Mouse (Mus musculus) gastrocnemius, adult 2 months (tissue): ENCODE data around the gene 1700013F07Rik. TPM values are rescaled to one million over a fixed set of nuclear protein-coding genes. Genes with fewer than 3 reads are reported as not detected.
A peak's percentile ranks its signal among the peaks of the same experiment; 100 is the strongest.
"Not testable (repeated sequence)": the region's sequence is repeated elsewhere in the genome, so short reads cannot be mapped to it uniquely, and the experiment has no call there.

ENCODE experiments used
- DNase-seq: peaks from one replicate; pipeline ENCODE4 v3.0.0; 2022
- H3K27ac ChIP-seq: fragments of 200-600 bp; 2 replicates; pipeline ENCODE4 v1.8.1; 2022; ENCODE audit warnings: mild to moderate bottlenecking
- H3K4me3 ChIP-seq: fragments of 200-600 bp; 2 replicates; pipeline ENCODE4 v1.8.1; 2022; ENCODE audit warnings: mild to moderate bottlenecking, moderate library complexity
- CTCF ChIP-seq: fragments of 200-600 bp; IDR thresholded peaks from 2 replicates; pipeline ENCODE4 v1.8.1; 2022; ENCODE audit warnings: antibody characterized with exemption, mild to moderate bottlenecking, moderate library complexity
- intact Hi-C: fragments of 180-260 bp; cut with DNase I; formaldehyde crosslinking; loops from one replicate; pipeline ENCODE4 v1.15.1; 2025
- total RNA-seq, 2 experiments: library from RNA; stranded (reverse); gene quantifications; 2 replicates each; pipeline ENCODE4 v1.2.3; 2021

1700013F07Rik gene
- total RNA-seq, 2 experiments from 2014 or later, result not detected

DNA sequence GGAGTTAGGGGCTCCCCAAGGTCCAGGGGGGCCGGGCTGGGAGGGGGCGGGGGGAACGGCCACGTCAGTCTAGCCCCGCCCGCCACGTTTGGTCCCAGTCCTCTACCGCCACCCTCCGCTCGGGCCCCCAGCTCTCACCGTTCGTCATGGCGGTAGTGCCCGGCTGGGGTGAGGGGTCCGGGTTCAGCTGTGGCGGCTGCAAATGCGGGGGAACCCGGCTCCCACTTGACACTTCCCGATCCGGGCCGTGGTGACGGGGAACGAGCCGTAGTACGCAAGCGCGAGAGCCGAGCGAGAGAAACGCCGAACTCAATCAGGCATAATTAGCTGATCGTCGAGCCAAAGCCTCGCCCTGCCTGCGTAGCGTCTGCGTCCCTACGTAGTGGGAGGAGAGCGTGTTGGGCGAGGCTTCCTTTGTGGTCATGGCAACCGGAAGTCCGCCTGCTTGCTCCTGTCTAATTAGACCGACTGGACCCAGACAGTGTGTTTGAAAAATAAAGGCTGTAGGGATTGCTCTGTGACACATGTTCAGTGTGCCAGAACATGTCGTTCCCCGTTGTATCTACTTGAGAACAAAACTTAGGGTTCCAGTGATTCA is 28.3 kb downstream of the 1700013F07Rik start, which contains the start of gene Tmem167b:
Tmem167b (minus strand) TSS at position 334 of the 598 bp plus-strand sequence.
- DNase-seq, result peak; percentile 97
- peak within 1 kb of the TSS; percentile 99 for H3K27ac ChIP-seq
- peak within 1 kb of the TSS; percentile 98 for H3K4me3 ChIP-seq
- intact Hi-C loops, result loop anchor here (2.0 to 5.0 kb wide), 3 partner anchors 90 to 161 kb away; partner anchors contain the start of gene Clcc1
- no peak for TF ChIP-seq CTCF

DNA sequence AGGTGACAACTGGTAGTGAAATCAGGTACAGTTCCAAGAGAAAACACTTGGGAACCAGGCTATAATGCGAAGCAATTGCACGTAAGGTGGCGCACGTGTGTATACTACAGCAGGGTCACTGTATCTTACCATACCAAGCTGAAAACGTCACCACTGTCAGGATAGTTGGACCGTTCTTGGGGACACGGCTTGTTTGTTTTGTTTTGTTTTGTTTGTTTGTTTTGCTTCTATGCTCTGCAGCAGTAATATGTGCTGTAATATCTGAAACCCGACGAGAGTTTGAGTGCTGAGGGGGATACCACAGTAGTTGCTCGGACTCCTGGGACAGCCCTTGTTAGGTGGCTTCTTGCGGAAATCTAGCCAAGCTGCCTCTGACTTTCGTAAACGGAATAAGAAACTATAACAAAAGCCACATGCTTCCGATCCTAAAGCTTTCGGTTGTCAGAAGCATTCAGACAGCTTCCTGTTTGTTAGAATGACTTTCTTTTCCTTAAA is 28.9 kb downstream of the 1700013F07Rik start:
- intact Hi-C loops, result loop anchor here (2.0 to 5.0 kb wide), 3 partner anchors 89 to 162 kb away; partner anchors contain the start of gene Clcc1
- Histone ChIP-seq H3K4me3 (peak overlapping the region; percentile 98), H3K27ac (peak overlapping the region; percentile 99)
- DNase-seq, result no peak
- no peak for TF ChIP-seq CTCF

DNA sequence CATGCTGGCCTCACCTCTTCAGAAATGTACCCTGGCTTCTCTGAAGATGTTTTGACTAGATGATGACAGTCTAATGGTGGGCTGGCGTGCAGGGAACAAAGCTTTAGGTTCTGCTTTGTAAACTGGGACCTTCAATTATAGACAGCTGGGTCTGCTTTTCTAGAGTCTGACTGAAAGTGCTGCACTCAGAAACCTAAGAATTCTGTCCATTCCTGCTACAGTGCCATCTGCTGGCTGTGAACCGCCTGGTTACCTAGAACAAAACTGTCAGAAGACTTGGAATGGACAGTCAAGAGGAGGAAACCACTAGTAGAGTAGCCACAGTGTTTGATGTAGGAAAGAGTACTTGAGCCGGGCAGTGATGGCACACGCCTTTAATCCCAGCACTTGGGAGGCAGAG is 29.4 kb downstream of the 1700013F07Rik start:
- peak; percentile 85 for TF ChIP-seq CTCF
- Histone ChIP-seq H3K27ac (peak overlapping the region; percentile 99), H3K4me3 (peak overlapping the region; percentile 98)
- DNase-seq, result peak; percentile 81
- intact Hi-C loops, result loop anchor here (2.0 to 5.0 kb wide), 3 partner anchors 89 to 163 kb away; partner anchors contain the start of gene Clcc1

DNA sequence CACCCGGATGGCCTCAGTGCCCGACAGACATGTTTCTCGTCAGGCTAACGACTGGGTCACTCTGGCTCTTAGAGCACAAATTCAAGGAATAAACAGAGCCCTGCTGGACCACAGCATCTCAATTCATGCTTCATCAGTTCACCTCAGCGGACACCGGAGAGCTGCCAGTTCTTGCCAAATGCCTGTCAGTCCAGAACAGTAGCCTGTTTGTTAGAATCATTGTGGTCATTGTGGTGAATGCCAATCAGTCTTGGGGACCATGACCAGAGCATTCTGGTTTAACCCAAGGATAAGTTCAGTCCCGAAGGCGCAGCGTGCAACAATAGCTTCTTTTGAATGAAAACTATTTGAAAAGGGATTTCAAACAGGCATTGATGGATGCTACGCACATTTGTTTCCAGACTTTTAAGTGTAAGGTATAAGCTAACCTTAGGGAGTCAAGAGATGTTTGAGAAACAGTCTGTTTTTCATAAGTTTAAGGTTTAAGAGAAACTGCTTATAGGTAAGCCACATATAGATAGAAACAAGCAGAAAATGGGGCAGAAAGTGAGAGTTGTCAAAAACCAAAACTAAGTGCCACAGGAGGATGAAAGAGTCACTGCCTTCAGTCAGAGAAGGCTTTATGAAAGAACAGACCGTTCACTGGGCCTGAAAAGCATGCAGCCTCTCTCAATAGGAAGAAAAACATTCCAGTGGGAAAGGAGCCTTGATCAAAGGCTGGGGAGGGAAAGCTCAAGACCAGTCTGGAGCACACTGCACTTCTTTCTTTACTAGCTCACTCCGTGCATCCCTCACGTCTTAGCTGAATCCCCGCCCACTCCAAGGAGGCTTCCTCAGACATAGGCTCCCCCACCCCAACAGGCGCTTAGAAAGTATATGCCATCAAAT is 34.3 kb downstream of the 1700013F07Rik start:
- no peak overlapping the region for H3K4me3 ChIP-seq
- intact Hi-C loops, result no loop called here
- TF ChIP-seq CTCF, result no peak
- no peak for DNase-seq
- H3K27ac ChIP-seq, result no peak overlapping the region

DNA sequence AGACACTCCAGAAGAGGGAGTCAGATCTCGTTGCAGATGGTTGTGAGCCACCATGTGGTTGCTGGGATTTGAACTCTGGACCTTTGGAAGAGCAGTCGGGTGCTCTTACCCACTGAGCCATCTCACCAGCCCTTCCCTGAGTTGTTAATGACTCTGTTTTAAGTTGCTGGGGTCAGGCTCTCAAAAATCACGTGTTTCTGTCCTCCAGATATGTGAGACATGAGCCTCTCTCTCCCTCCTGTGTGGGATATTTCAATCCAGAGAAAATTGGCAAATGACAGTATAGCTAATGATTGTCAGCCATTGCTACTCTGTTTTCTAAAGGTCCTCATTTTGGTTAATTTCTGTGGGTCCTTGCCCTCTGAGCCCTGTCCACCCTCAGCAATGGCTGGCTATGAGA is 35.7 kb downstream of the 1700013F07Rik start:
- DNase-seq, intact Hi-C loops, H3K27ac ChIP-seq, H3K4me3 ChIP-seq: not testable (repeated sequence)

DNA sequence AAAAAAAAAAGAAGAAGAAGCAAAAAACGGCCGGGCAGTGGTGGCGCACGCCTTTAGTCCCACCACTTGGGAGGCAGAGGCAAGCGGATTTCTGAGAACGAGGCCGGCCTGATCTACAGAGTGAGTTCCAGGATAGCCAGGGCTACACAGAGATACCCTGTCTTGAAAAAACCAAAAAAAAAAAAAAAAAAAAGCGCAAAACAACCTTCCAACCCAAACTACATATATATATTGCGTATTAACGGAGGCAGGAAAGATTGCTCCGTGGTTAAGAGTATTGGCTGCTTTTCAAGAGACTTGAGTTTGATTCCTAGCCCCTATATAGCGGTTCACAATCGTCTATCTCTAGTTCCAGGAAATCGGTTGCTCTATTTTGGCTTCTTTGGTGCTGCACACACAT is 36.9 kb downstream of the 1700013F07Rik start:
- DNase-seq, result no peak
- peak overlapping the region; percentile 76 for H3K4me3 ChIP-seq
- intact Hi-C loops, result no loop called here

DNA sequence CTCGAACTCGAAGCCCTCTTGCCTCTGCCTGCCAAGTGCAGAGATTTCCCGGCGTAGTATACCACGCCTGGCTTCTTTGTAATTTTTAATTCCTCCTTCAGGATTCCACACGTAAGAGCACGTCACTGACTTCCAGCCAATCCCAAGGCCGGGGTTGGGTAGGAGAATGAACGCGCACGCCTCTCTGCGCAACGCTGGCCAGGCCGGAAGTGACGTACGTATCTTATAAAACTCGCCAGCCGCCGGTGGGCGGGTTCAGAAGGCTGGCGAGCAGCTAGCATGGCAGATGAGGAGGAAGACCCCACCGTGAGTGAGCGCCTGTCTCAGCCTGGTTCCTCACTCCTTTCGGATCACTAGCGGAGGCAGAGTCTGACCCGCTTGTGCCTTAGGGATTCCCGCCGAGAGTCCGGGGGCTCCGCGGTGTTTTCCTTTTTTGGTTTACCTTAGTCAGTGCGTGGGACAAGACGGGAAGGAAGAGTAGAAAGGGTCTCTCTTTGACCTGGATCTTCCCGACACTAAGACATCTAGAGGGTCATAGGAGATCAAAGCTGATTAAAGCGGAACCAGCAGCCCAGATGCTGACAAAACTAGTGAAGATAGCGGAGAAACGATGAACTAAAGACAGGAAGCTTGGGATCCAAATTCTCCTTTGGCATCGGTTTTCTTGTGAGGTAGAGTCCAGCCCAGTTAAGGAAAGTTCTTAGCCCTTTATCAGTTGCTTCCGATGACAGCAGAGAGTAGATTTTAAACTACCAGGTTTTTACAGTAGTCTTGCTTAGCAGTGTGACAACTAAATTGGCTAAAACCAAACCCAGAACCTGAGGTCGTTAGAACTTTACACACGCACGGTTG is 37.7 kb downstream of the 1700013F07Rik start, which contains the start of gene Taf13:
Taf13 (plus strand) TSS at position 256 of the 852 bp plus-strand sequence.
- peak; percentile 97 for DNase-seq
- Histone ChIP-seq H3K27ac (peak within 1 kb of the TSS; percentile 92), H3K4me3 (peak within 1 kb of the TSS; percentile 76)
- no peak for TF ChIP-seq CTCF
- intact Hi-C loops, result no loop called here

More for the DNA sequence above, 36.9 kb downstream of the 1700013F07Rik start:
- peak overlapping the region; percentile 92; the same call in 1 of the 2 replicates for H3K27ac ChIP-seq
- TF ChIP-seq CTCF, result no peak

DNA sequence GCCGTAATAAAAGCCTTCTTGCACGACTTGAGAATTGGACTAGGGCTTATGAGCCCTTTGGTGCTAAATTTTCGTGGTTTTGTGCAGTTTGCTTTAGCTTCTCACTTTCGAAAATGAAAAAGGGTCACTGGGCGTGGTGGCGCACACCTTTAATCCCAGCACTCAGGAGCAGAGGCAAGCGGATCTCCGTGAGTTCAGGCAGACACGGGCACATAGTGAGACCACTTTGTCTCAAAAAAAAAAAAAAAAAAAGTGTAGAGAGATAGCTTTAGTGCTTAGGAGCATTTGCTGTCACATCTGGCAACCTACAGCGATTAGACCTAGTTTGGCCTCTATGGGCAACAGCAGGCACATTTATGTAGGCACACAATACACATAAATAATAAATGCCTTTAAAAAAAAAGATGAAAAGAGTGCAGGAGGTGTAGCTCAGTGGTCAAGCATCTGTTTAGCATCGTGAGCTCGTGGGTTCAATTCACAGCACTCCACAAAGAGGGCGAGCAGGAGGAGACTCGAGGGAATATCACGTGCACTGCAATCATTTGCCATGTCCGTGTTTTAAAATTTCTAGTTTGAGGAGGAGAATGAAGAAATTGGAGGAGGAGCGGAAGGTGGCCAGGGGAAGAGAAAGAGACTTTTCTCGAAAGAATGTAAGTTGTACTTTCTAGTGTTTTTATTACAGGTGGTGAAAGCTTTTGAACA is 38.5 kb downstream of the 1700013F07Rik start:
- no peak for TF ChIP-seq CTCF
- no peak for DNase-seq
- Histone ChIP-seq H3K4me3 (peak overlapping the region; percentile 76), H3K27ac (peak overlapping the region; percentile 92)
- intact Hi-C loops, result no loop called here

DNA sequence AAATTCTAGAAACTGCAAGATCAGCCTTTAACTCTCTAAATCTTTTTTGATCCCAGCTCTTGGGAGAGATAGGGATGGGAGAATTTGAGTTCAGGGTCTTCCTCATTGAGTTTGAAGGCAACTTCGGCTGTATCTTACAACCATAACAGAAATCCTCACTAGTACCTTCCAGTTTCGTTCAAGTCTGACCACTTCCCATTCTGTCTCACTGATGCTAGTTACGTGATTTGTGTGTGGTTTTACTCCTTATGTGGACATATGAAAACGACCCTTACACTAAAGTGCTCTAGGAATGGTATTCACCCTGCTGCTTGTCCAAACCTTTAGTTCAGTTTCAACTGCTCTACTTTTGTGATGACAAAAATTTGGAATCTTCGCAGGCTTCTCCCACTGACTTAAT is 40.1 kb downstream of the 1700013F07Rik start:
- H3K27ac ChIP-seq, result no peak overlapping the region
- DNase-seq, result no peak
- no peak for TF ChIP-seq CTCF
- intact Hi-C loops, result no loop called here
- H3K4me3 ChIP-seq, result no peak overlapping the region

DNA sequence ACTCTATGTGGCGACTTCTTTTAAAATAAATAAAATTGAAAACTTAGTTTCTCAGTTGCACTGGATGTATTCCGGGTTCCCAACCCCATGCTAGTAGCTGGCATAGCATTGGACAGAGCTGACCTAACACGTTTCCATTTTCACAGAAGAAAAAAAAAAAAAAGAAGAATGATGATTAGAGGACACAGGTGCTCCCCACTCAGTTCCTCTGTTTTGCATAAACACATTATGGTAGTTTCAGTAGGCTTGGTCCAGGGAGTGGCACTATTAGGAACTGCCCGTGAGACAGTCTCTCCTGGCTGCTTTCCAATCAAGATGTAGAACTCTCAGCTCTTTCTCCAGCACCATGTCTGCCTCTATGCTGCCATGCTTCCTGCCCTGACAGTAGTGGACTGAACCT is 50.6 kb downstream of the 1700013F07Rik start:
- intact Hi-C loops, result no loop called here

DNA sequence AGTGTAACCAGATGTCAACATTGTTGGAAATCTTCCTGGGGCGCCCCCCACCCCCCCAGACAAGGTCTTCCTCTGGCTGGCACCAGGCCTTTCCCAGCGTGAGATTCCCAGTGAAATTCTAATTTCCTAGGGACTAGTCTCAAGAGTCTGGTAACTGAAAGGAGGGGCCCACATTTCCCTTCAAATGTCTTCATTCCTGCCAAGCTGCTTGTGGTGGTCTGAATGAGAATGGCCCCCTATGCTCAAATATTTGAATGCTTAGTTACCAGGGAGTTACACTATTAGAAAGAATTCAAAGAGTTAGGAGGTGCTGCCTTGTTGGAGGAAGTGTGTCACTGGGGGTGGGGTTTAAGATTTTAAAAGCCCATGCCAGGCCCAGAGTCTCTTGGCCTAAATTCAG is 54.5 kb downstream of the 1700013F07Rik start:
- intact Hi-C loops, result no loop called here
- no peak for DNase-seq
- no peak overlapping the region for H3K27ac ChIP-seq
- TF ChIP-seq CTCF, result no peak
- H3K4me3 ChIP-seq, result no peak overlapping the region

More for the DNA sequence above, 50.6 kb downstream of the 1700013F07Rik start:
- DNase-seq, result no peak
- no peak for TF ChIP-seq CTCF
- Histone ChIP-seq H3K27ac (no peak overlapping the region), H3K4me3 (no peak overlapping the region)
